Mouse (Mus musculus) intestine, postnatal 0 days (tissue): Measurements from ENCODE around the gene Vamp9. TPM values are rescaled to one million over a fixed set of nuclear protein-coding genes. Genes with fewer than 3 reads are reported as not detected.
A peak's percentile ranks its signal among the peaks of the same experiment; 100 is the strongest.

Experiments used
- ATAC-seq: fragments of 200-750 bp; cut with Nextera tagmentation; 2 replicates; pipeline ENCODE4 v1.8.0; 2017; ENCODE audit warnings: mild to moderate bottlenecking, moderate TSS enrichment, moderate library complexity
- H3K27ac ChIP-seq: fragments of 300-500 bp; sonication (generic); 2 replicates; pipeline ENCODE4 v1.5.1; 2014; ENCODE audit warnings: mild to moderate bottlenecking, low read depth, low read length, moderate library complexity
- H3K27me3 ChIP-seq: fragments of 300-500 bp; sonication (generic); replicated peaks from 2 replicates; pipeline ENCODE4 v1.6.1; 2014; ENCODE audit warnings: low read length, mixed read lengths; ENCODE audit not compliant: control insufficient read depth, insufficient read depth
- H3K36me3 ChIP-seq: fragments of 300-500 bp; sonication (generic); 2 replicates; pipeline ENCODE4 v1.6.1; 2014; ENCODE audit warnings: mild to moderate bottlenecking, moderate library complexity; ENCODE audit not compliant: control insufficient read depth, insufficient read depth
- H3K4me1 ChIP-seq: fragments of 300-500 bp; sonication (generic); replicated peaks from 2 replicates; pipeline ENCODE4 v1.6.1; 2014; ENCODE audit warnings: antibody characterized with exemption, low read length, mixed read lengths; ENCODE audit not compliant: control insufficient read depth, insufficient read depth
- H3K4me2 ChIP-seq: fragments of 300-500 bp; sonication (generic); replicated peaks from 2 replicates; pipeline ENCODE4 v1.6.1; 2014; ENCODE audit warnings: low read depth, mild to moderate bottlenecking, moderate library complexity
- H3K4me3 ChIP-seq: fragments of 300-500 bp; sonication (generic); 2 replicates; pipeline ENCODE4 v1.5.1; 2014; ENCODE audit warnings: low read depth, low read length
- H3K9ac ChIP-seq: fragments of 300-500 bp; sonication (generic); 2 replicates; pipeline ENCODE4 v1.6.1; 2014; ENCODE audit warnings: mild to moderate bottlenecking, low read depth, low read length
- H3K9me3 ChIP-seq: fragments of 300-500 bp; sonication (generic); 2 replicates; pipeline ENCODE4 v1.6.1; 2016; ENCODE audit warnings: mixed run types; ENCODE audit not compliant: control insufficient read depth
- CTCF ChIP-seq: sonication (generic); IDR thresholded peaks from 2 replicates; pipeline ENCODE4 v1.5.1; 2016; ENCODE audit warnings: low read depth, mild to moderate bottlenecking, control low read depth, antibody characterized with exemption, moderate library complexity
- WGBS: fragments of 180-500 bp; shearing (Covaris S2); extraction: QIAGEN DNeasy Blood & Tissue Kit; methylation state at CpG from one replicate; pipeline ENCODE4 v1.1.7; 2014; 5-methylcytosine and 5-hydroxymethylcytosine counted together
- polyA plus RNA-seq: library from polyadenylated mRNA; unstranded; fragments of >200 nt; fragmentation: Nextera tagmentation; extraction: Ambion mirVana; gene quantifications from 2 replicates; pipeline ENCODE4 v1.2.1, GENCODE M21; 2015

The Vamp9 gene
- polyA plus RNA-seq, 1 experiment from 2014 or later: not detected

DNA sequence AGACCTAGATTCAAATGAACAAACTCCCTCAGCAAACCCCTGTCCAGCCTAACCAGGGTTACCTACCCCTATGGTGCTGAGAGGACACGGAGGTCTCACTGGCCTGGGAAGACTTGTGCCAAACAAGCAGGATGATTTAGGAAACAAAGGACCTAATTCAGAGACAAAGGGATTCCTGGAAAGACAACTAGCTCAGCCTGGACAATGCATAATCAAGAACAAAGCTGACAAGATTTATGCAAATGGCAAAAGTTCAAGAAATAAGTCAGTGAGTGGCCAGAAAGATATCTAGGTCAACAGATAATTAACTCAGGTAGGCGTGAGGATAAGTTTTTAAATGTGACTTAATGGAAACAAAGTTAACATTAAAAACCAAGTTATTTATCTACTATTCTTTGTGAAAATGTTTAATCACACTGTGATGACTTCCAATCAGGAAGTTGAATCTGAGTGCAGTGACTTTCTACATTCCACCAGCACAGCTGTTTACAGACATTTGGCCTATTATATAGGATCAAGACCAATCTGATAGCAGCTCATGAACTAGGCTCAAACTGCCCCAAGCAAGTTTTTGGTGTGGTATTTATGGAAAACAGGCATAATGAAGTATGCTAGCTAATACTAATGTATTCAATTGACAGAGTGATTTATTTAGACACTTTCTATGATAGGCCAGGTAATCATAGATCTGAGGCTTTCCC is 53.3 kb downstream of the Vamp9 start:
- Histone ChIP-seq H3K4me3 (no peak overlapping the region), H3K9ac (no peak overlapping the region), H3K4me1 (no peaks in the 10 kb centered on the region), H3K4me2 (no peak overlapping the region), H3K36me3 (peaks cover 36% of the 10 kb centered on the region), H3K9me3 (no peaks in the 10 kb centered on the region), H3K27ac (no peak overlapping the region), H3K27me3 (no peaks in the 10 kb centered on the region)
- no peak for TF ChIP-seq CTCF
- 73% methylated on average over 2 of the region's 2 CpGs for WGBS
- no peak for ATAC-seq

- Histone ChIP-seq H3K4me2 (no peak overlapping the region), H3K4me1 (no peaks in the 10 kb centered on the region), H3K9me3 (no peaks in the 10 kb centered on the region), H3K27me3 (no peaks in the 10 kb centered on the region), H3K9ac (no peak overlapping the region), H3K36me3 (peaks cover 40% of the 10 kb centered on the region), H3K4me3 (no peak overlapping the region), H3K27ac (no peak overlapping the region)
- no peak for TF ChIP-seq CTCF
- no peak for ATAC-seq
- WGBS: 43% methylated on average over 2 of the region's 2 CpGs
Measured at GRCm38 (mm10) chr5:99959960-99960359, 53.9 kb downstream of the Vamp9 start.

DNA sequence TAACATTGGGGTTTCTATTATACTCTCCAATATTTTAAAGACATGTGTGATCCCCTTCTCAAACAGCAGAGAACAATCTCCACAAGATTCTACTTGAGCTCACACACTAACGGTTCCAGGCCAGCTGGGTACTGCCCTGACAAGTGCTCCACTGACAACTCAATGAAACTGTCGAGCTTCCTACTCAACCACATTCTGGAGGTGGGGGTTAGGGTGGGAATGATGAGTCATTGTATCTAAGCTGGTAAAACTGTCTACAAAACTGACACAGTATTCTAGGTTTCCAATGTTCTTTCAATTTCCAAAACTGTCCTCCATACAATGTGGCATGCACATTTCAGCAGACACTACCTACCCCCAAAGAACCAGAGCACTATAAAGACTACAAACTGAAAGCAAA is 67.9 kb downstream of the Vamp9 start:
- H3K4me2 ChIP-seq: peak overlapping the region; percentile 72; the same call in 1 of the 2 replicates
- H3K4me3 ChIP-seq: no peak overlapping the region
- 4% methylated on average over 2 of the region's 2 CpGs for WGBS
- 0 out of 2 replicates have a peak, but pooled peaks cover 6% of the 10 kb centered on the region for H3K36me3 ChIP-seq
- no peaks in the 10 kb centered on the region for H3K9me3 ChIP-seq
- no peak for TF ChIP-seq CTCF
- no peak overlapping the region for H3K27ac ChIP-seq
- no peaks in the 10 kb centered on the region for H3K27me3 ChIP-seq
- H3K9ac ChIP-seq: no peak overlapping the region
- ATAC-seq: no peak
- peaks cover 9% of the 10 kb centered on the region for H3K4me1 ChIP-seq

- TF ChIP-seq CTCF: no peak
- Histone ChIP-seq H3K27ac (no peak overlapping the region), H3K9ac (no peak overlapping the region), H3K4me3 (no peak overlapping the region), H3K4me2 (peak overlapping the region; percentile 72), H3K27me3 (no peaks in the 10 kb centered on the region), H3K4me1 (peaks cover 9% of the 10 kb centered on the region), H3K36me3 (0 out of 2 replicates have a peak, but pooled peaks cover 6% of the 10 kb centered on the region), H3K9me3 (no peaks in the 10 kb centered on the region)
- ATAC-seq: no peak
- 23% methylated on average over 4 of the region's 4 CpGs for WGBS
Measured at GRCm38 (mm10) chr5:99975061-99975460, 69.0 kb downstream of the Vamp9 start.

DNA sequence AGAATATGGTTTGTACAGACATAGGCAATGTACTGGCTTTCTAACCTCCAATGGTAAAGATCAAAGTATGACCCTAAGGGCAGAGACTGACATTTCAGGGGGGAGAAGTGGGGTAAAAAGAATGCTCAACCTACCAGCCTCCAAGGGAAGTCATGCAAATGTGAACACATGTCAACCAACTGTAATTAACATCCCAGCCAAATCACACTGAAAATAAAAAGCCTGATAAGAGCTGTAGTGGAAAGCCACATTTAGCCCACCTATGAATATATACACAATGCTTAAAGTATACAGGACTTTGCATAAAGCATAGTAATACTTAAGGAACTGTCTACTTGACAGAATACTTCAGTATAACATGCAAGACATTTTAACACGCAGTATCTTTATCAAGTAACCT is 69.7 kb downstream of the Vamp9 start:
- Histone ChIP-seq H3K9me3 (no peaks in the 10 kb centered on the region), H3K9ac (0 out of 2 replicates have a peak overlapping the region, but pooled peaks have one; percentile 18), H3K4me3 (peak overlapping the region; percentile 98), H3K27me3 (no peaks in the 10 kb centered on the region), H3K36me3 (0 out of 2 replicates have a peak, but pooled peaks cover 6% of the 10 kb centered on the region), H3K4me2 (peak overlapping the region; percentile 72), H3K4me1 (peaks cover 9% of the 10 kb centered on the region), H3K27ac (no peak overlapping the region)
- WGBS: 38% methylated on average over 1 of the region's 1 CpGs
- no peak for ATAC-seq
- TF ChIP-seq CTCF: no peak

GRCm38 (mm10) chr5:99976334-99976955 is 70.4 kb downstream of the Vamp9 start:
- 3% methylated on average over 8 of the region's 8 CpGs for WGBS
- no peak for ATAC-seq
- Histone ChIP-seq H3K4me2 (peak overlapping the region; percentile 72), H3K9me3 (no peaks in the 10 kb centered on the region), H3K27ac (no peak overlapping the region), H3K36me3 (0 out of 2 replicates have a peak, but pooled peaks cover 6% of the 10 kb centered on the region), H3K27me3 (no peaks in the 10 kb centered on the region), H3K4me1 (peaks cover 9% of the 10 kb centered on the region), H3K4me3 (peak overlapping the region; percentile 98), H3K9ac (peak overlapping the region; percentile 98; the same call in 1 of the 2 replicates)
- no peak for TF ChIP-seq CTCF
